Mouse (Mus musculus): ENCODE measurements around the gene Vsig2. TPM values are rescaled to one million over a fixed set of nuclear protein-coding genes. Genes with fewer than 3 reads are reported as not detected.

The Vsig2 gene
- 0.74 and 1.6 TPM in 2 replicates for polyA plus RNA-seq (2014; fragmentation: Nextera tagmentation; extraction: Ambion mirVana)

GRCm38 (mm10) chr9:37539170-37540025 lies at the start of gene Vsig2:
TSS of gene Vsig2 (plus strand) at chr9:37539255.
- Histone ChIP-seq H3K4me2 (ENCODE audit: low read length) (no peak within 1 kb of the TSS), H3K36me3 (ENCODE audit: control insufficient read depth, insufficient read depth, low read length) (peaks cover 12% of the 10 kb centered on the region; the same call in 1 of the 2 replicates), H3K4me3 (ENCODE audit: control insufficient read depth in 1 of 2, insufficient read depth in 1 of 2, low read depth in 1 of 2, low read length in 2 of 2) (no peak within 1 kb of the TSS), H3K9me3 (ENCODE audit: control insufficient read depth, low read length) (no peaks in the 10 kb centered on the region), H3K4me1 (ENCODE audit: control insufficient read depth in 2 of 2, insufficient read depth in 2 of 2, low read length in 2 of 2) (peaks cover 9 to 19% of the 10 kb centered on the region in 2 experiments), H3K9ac (ENCODE audit: low read length) (no peak within 1 kb of the TSS), H3K27me3 (ENCODE audit: control insufficient read depth, insufficient read depth, low read length) (no peaks in the 10 kb centered on the region), H3K27ac (replicated peaks in 1 of 2; ENCODE audit: control insufficient read depth in 1 of 2, insufficient read depth in 1 of 2, low read depth in 2 of 2, low read length in 2 of 2) (0 out of 4 replicates have a peak within 1 kb of the TSS, but pooled peaks of 1 of the 2 experiments have one; percentile 7)
- WGBS = 53% methylated on average over 23 of the region's 23 CpGs
- ATAC-seq (ENCODE audit: insufficient number of reproducible peaks, insufficient read depth, low FRiP score, low read depth) = no peak

GRCm38 (mm10) chr9:37489446-37490120 lies 49.5 kb upstream of the Vsig2 start:
- Histone ChIP-seq H3K27me3 (ENCODE audit: control insufficient read depth, insufficient read depth, low read length) (no peaks in the 10 kb centered on the region), H3K4me1 (ENCODE audit: control insufficient read depth in 2 of 2, insufficient read depth in 2 of 2, low read length in 2 of 2) (peaks cover 2 to 15% of the 10 kb centered on the region in 2 experiments; a peak in 3 of 4 replicates), H3K4me2 (ENCODE audit: low read length) (peak overlapping the region; percentile 78), H3K27ac (replicated peaks in 1 of 2; ENCODE audit: control insufficient read depth in 1 of 2, insufficient read depth in 1 of 2, low read depth in 2 of 2, low read length in 2 of 2) (peak overlapping the region; percentile 97 to 98), H3K9me3 (ENCODE audit: control insufficient read depth, low read length) (no peaks in the 10 kb centered on the region), H3K9ac (ENCODE audit: low read length) (peak overlapping the region; percentile 96), H3K36me3 (ENCODE audit: control insufficient read depth, insufficient read depth, low read length) (0 out of 2 replicates have a peak, but pooled peaks cover 4% of the 10 kb centered on the region), H3K4me3 (ENCODE audit: control insufficient read depth in 1 of 2, insufficient read depth in 1 of 2, low read depth in 1 of 2, low read length in 2 of 2) (peak overlapping the region; percentile 85 to 99)
- WGBS = under 1% methylated on average over 63 of the region's 75 CpGs
- ATAC-seq (ENCODE audit: insufficient number of reproducible peaks, insufficient read depth, low FRiP score, low read depth) = peak; percentile 64

- no peak for ATAC-seq (ENCODE audit: insufficient number of reproducible peaks, insufficient read depth, low FRiP score, low read depth)
- no peaks in the 10 kb centered on the region for H3K27me3 ChIP-seq (ENCODE audit: control insufficient read depth, insufficient read depth, low read length)
- 63% methylated on average over 3 of the region's 3 CpGs for WGBS
- H3K9me3 ChIP-seq (ENCODE audit: control insufficient read depth, low read length) = no peaks in the 10 kb centered on the region
- H3K4me2 ChIP-seq (ENCODE audit: low read length) = no peak overlapping the region
- no peak overlapping the region for H3K27ac ChIP-seq (replicated peaks in 1 of 2; ENCODE audit: control insufficient read depth in 1 of 2, insufficient read depth in 1 of 2, low read depth in 2 of 2, low read length in 2 of 2)
- no peak overlapping the region for H3K9ac ChIP-seq (ENCODE audit: low read length)
- 0 out of 2 replicates have a peak, but pooled peaks cover 4% of the 10 kb centered on the region for H3K36me3 ChIP-seq (ENCODE audit: control insufficient read depth, insufficient read depth, low read length)
- H3K4me3 ChIP-seq (ENCODE audit: control insufficient read depth in 1 of 2, insufficient read depth in 1 of 2, low read depth in 1 of 2, low read length in 2 of 2) = no peak overlapping the region
- H3K4me1 ChIP-seq (ENCODE audit: control insufficient read depth in 2 of 2, insufficient read depth in 2 of 2, low read length in 2 of 2) = peaks cover 0 to 4% of the 10 kb centered on the region in 2 experiments; a peak in 2 of 4 replicates
Observed at GRCm38 (mm10) chr9:37495761-37496160, 43.3 kb upstream of the Vsig2 start.

- Histone ChIP-seq H3K9me3 (ENCODE audit: control insufficient read depth, low read length) (no peaks in the 10 kb centered on the region), H3K27ac (replicated peaks in 1 of 2; ENCODE audit: control insufficient read depth in 1 of 2, insufficient read depth in 1 of 2, low read depth in 2 of 2, low read length in 2 of 2) (no peak overlapping the region), H3K4me2 (ENCODE audit: low read length) (no peak overlapping the region), H3K4me3 (ENCODE audit: control insufficient read depth in 1 of 2, insufficient read depth in 1 of 2, low read depth in 1 of 2, low read length in 2 of 2) (no peak overlapping the region), H3K36me3 (ENCODE audit: control insufficient read depth, insufficient read depth, low read length) (0 out of 2 replicates have a peak, but pooled peaks cover 4% of the 10 kb centered on the region), H3K27me3 (ENCODE audit: control insufficient read depth, insufficient read depth, low read length) (no peaks in the 10 kb centered on the region), H3K9ac (ENCODE audit: low read length) (no peak overlapping the region), H3K4me1 (ENCODE audit: control insufficient read depth in 2 of 2, insufficient read depth in 2 of 2, low read length in 2 of 2) (no peaks in the 10 kb centered on the region)
- ATAC-seq (ENCODE audit: insufficient number of reproducible peaks, insufficient read depth, low FRiP score, low read depth) = no peak
Observed at GRCm38 (mm10) chr9:37496325-37496724, 42.7 kb upstream of the Vsig2 start.

- ATAC-seq (ENCODE audit: insufficient number of reproducible peaks, insufficient read depth, low FRiP score, low read depth) = no peak
- 0 out of 4 replicates have a peak, but pooled peaks cover 0 to 4% of the 10 kb centered on the region in 2 experiments for H3K4me1 ChIP-seq (ENCODE audit: control insufficient read depth in 2 of 2, insufficient read depth in 2 of 2, low read length in 2 of 2)
- H3K27me3 ChIP-seq (ENCODE audit: control insufficient read depth, insufficient read depth, low read length) = no peaks in the 10 kb centered on the region
- WGBS = 64% methylated on average over 3 of the region's 3 CpGs
- no peak overlapping the region for H3K9ac ChIP-seq (ENCODE audit: low read length)
- no peaks in the 10 kb centered on the region for H3K36me3 ChIP-seq (ENCODE audit: control insufficient read depth, insufficient read depth, low read length)
- no peak overlapping the region for H3K4me3 ChIP-seq (ENCODE audit: control insufficient read depth in 1 of 2, insufficient read depth in 1 of 2, low read depth in 1 of 2, low read length in 2 of 2)
- H3K4me2 ChIP-seq (ENCODE audit: low read length) = no peak overlapping the region
- H3K27ac ChIP-seq (replicated peaks in 1 of 2; ENCODE audit: control insufficient read depth in 1 of 2, insufficient read depth in 1 of 2, low read depth in 2 of 2, low read length in 2 of 2) = no peak overlapping the region
- no peaks in the 10 kb centered on the region for H3K9me3 ChIP-seq (ENCODE audit: control insufficient read depth, low read length)
Observed at GRCm38 (mm10) chr9:37500201-37500600, 38.9 kb upstream of the Vsig2 start.

- Histone ChIP-seq H3K4me3 (ENCODE audit: control insufficient read depth in 1 of 2, insufficient read depth in 1 of 2, low read depth in 1 of 2, low read length in 2 of 2) (no peak overlapping the region), H3K27ac (replicated peaks in 1 of 2; ENCODE audit: control insufficient read depth in 1 of 2, insufficient read depth in 1 of 2, low read depth in 2 of 2, low read length in 2 of 2) (no peak overlapping the region), H3K27me3 (ENCODE audit: control insufficient read depth, insufficient read depth, low read length) (no peaks in the 10 kb centered on the region), H3K9ac (ENCODE audit: low read length) (no peak overlapping the region), H3K36me3 (ENCODE audit: control insufficient read depth, insufficient read depth, low read length) (no peaks in the 10 kb centered on the region), H3K9me3 (ENCODE audit: control insufficient read depth, low read length) (no peaks in the 10 kb centered on the region), H3K4me1 (ENCODE audit: control insufficient read depth in 2 of 2, insufficient read depth in 2 of 2, low read length in 2 of 2) (0 out of 4 replicates have a peak, but pooled peaks cover 0 to 4% of the 10 kb centered on the region in 2 experiments), H3K4me2 (ENCODE audit: low read length) (no peak overlapping the region)
- ATAC-seq (ENCODE audit: insufficient number of reproducible peaks, insufficient read depth, low FRiP score, low read depth) = no peak
- 92% methylated on average over 1 of the region's 1 CpGs for WGBS
Observed at GRCm38 (mm10) chr9:37501170-37501569, 37.9 kb upstream of the Vsig2 start.

GRCm38 (mm10) chr9:37504348-37504747 lies 34.7 kb upstream of the Vsig2 start:
- no peak overlapping the region for H3K27ac ChIP-seq (replicated peaks in 1 of 2; ENCODE audit: control insufficient read depth in 1 of 2, insufficient read depth in 1 of 2, low read depth in 2 of 2, low read length in 2 of 2)
- H3K9me3 ChIP-seq (ENCODE audit: control insufficient read depth, low read length) = no peaks in the 10 kb centered on the region
- H3K9ac ChIP-seq (ENCODE audit: low read length) = no peak overlapping the region
- H3K4me2 ChIP-seq (ENCODE audit: low read length) = no peak overlapping the region
- no peaks in the 10 kb centered on the region for H3K36me3 ChIP-seq (ENCODE audit: control insufficient read depth, insufficient read depth, low read length)
- ATAC-seq (ENCODE audit: insufficient number of reproducible peaks, insufficient read depth, low FRiP score, low read depth) = no peak
- no peak overlapping the region for H3K4me3 ChIP-seq (ENCODE audit: control insufficient read depth in 1 of 2, insufficient read depth in 1 of 2, low read depth in 1 of 2, low read length in 2 of 2)
- no peaks in the 10 kb centered on the region for H3K27me3 ChIP-seq (ENCODE audit: control insufficient read depth, insufficient read depth, low read length)
- H3K4me1 ChIP-seq (ENCODE audit: control insufficient read depth in 2 of 2, insufficient read depth in 2 of 2, low read length in 2 of 2) = 0 out of 4 replicates have a peak, but pooled peaks cover 0 to 4% of the 10 kb centered on the region in 2 experiments
